Mouse (Mus musculus): ENCODE measurements around the gene E2f8.

Gene E2f8

GRCm38 (mm10) chr7:48881486-48881885 lies at the start of gene E2f8:
Gene E2f8, minus strand, starts transcription at chr7:48881596.
- in situ Hi-C loops (cut with MboI), result loop anchor here (10.0 kb wide), 1 partner anchor 127 kb away; no protein-coding TSS in a partner anchor

DNA sequence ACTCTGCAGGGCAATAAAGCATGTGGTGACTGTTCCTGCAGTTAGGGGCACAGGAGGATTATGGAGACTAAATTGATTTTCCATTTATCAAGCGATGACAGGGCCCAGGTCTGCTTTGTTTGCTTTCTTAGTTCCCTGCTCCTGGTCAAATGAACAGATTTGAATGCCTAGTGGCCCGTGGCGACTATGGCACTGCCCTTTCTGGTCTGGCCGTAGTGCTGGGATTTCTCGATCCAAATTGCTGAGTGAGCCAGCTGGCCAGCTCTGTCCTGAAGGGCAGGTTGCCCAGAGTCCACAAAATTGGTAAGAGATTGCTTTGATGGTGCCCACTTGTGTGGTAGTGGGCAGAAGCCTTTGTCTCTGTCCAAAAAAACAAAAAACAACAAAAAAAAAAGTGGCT lies 49.0 kb upstream of the E2f8 start:
- in situ Hi-C loops (cut with MboI), result no loop called here

- in situ Hi-C loops (cut with MboI), result no loop called here
Measured at GRCm38 (mm10) chr7:48928364-48928763, 47.0 kb upstream of the E2f8 start.

DNA sequence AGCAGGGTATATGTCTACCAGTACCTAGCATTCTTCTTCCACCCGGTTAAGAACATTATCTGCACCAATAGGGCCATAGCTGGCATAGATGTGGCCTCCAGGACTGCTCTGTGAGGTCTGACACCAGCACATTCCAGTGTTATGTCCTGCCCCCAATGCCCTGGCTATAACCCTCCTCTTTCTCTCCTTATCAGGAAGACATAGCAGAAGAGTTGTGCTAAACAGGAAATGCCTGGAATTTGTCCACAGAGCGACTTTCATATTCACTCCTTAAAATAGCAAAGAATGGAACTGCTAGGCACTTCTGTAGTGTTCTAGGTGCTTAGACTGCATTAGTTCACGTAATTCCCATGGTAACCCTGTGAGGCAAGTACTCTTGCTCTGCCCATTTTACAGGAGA lies 43.8 kb upstream of the E2f8 start:
- in situ Hi-C loops (cut with MboI), result no loop called here

- in situ Hi-C loops (cut with MboI), result no loop called here
Measured at GRCm38 (mm10) chr7:48923620-48924019, 42.2 kb upstream of the E2f8 start.

- in situ Hi-C loops (cut with MboI), result no loop called here
Measured at GRCm38 (mm10) chr7:48918389-48918788, 37.0 kb upstream of the E2f8 start.

GRCm38 (mm10) chr7:48917988-48918387 lies 36.6 kb upstream of the E2f8 start:
- in situ Hi-C loops (cut with MboI), result no loop called here

GRCm38 (mm10) chr7:48917463-48917862 lies 36.1 kb upstream of the E2f8 start:
- in situ Hi-C loops (cut with MboI), result no loop called here

- in situ Hi-C loops (cut with MboI), result no loop called here
Measured at GRCm38 (mm10) chr7:48914630-48915506, 33.5 kb upstream of the E2f8 start.

GRCm38 (mm10) chr7:48911146-48911545 lies 29.8 kb upstream of the E2f8 start:
- in situ Hi-C loops (cut with MboI), result no loop called here

- in situ Hi-C loops (cut with MboI), result no loop called here
Measured at GRCm38 (mm10) chr7:48910282-48910681, 28.9 kb upstream of the E2f8 start.

GRCm38 (mm10) chr7:48909342-48909671 lies 27.9 kb upstream of the E2f8 start:
- in situ Hi-C loops (cut with MboI), result no loop called here

DNA sequence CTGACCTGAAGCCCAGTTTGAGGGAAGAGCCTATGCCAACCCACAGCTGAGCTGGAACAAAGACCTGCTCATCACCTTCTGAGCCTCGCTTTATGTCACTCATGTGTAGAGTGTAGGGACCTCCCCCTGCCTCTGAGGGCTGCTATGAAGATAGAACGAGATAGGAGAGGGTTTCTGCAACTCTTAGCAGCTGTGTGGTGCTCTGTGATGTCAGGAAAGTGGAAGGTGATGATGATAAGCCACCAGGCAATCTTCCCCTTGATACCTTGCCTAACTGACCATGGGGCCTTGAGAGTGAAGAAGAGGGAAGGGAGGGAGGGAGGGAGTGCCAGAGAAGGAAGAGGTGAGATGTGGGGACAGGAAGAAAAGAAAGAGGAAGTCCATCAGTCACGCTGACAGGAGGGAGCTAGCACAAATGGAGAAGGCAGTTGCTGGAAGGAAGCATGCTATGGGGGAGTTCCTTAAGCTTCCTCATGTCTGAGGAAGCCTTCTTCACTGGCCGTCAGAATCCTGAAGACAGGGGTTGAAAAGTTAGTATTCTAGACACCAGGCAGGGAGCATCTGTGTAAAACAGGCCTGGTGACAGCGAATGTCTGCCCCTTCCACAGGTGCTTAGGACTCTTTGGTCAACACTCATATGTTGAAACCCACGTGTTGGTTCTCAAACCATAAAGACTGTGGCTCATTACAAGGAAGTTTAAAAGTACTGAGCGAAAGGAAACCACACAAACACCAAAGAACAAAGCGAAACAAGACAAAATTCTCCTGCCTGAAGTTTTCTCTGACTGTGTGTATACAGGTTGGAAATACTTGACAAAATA lies 27.3 kb upstream of the E2f8 start, which contains the start of gene Nav2:
Gene Nav2 (plus strand): TSS at position 196 of the 821 bp plus-strand sequence.
- in situ Hi-C loops (cut with MboI), result no loop called here

DNA sequence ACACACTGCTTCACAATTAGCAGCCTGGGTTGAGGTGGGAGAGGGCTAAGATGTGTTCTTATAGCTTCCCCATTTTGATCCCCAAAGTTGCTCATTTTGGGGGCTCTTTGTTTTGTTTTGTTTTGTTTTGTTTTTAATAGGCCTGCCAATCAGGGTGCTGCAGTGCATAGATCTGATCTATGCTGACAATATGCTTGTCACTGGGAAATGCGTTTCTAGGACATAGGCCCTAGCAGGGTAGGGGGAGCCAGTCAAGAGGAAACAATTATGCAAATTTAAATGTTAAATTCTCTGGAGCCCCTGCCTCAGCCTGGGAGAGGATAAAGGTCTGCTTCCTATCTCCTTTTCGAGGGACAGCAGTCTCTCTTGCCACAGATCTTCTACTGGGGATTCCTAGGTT lies 21.1 kb upstream of the E2f8 start:
- in situ Hi-C loops (cut with MboI), result no loop called here

DNA sequence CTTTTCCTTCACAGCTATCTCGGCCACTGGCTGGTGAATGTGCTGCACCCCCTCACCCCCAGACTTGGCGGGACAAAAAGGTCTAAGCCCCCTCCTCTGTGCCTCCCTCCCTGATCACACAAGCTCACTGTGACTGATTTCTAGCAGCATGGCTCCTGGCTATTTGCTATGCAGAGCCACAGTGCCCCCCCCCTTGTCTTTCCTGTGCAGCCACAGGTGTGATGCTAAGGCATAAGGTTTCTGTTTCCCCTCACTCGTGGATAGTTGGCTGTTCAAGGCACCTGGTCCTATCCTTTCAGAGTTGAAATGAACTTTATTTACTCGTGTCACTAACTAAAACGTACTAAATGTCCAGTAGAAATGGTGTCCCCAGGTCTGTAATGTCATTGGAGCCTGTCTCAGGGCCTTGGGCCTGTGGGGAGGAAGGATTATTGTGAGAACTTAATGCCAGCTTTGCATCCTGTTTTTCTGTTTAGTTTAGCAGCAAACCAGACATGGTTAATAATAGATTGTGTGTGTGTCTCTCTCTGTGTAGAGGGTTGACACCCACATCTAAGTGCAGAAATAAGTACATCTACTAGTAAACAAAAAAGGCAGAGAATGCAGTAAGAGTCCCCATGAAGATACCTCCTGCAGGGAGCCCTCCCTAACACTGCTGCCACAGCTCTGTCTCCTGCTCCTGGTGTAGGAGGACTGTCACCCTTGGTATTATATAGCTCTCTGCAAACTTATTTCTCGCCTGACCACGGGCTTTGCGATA lies 19.2 kb upstream of the E2f8 start:
- in situ Hi-C loops (cut with MboI), result no loop called here

- in situ Hi-C loops (cut with MboI), result no loop called here
Measured at GRCm38 (mm10) chr7:48898416-48898815, 17.0 kb upstream of the E2f8 start.

DNA sequence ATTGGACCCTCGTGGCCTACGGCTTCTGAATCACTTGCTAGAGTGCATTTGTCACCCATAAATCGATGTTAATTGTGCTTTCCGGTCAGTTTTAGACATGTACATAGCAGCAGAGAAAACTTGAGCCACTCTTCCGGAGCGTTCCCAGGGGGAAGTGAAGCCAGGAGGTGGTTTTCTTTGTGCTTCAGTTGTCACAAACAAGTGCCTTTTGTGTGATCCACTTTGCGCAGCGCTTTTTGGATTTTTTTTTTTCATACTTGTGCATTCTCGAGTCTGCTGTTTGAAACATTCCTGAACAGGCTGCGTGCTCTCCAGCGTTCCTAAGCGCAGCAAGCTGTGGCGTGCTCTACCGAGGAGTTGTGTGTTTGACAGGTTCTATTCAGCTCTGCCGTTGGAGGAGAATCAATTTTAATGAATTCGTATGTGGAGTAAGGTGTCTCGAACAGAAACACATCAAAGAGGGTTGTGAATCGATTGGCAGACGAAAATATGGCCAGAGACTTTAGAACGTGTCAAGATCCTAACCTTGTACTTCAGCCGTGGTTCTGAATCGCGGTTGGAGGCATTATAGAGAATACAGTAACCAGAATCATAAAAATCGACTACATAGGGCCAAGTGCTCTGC lies 16.3 kb upstream of the E2f8 start:
- in situ Hi-C loops (cut with MboI), result no loop called here

- in situ Hi-C loops (cut with MboI), result no loop called here
Measured at GRCm38 (mm10) chr7:48896051-48896450, 14.7 kb upstream of the E2f8 start.

GRCm38 (mm10) chr7:48895475-48895874 lies 14.1 kb upstream of the E2f8 start:
- in situ Hi-C loops (cut with MboI), result no loop called here

DNA sequence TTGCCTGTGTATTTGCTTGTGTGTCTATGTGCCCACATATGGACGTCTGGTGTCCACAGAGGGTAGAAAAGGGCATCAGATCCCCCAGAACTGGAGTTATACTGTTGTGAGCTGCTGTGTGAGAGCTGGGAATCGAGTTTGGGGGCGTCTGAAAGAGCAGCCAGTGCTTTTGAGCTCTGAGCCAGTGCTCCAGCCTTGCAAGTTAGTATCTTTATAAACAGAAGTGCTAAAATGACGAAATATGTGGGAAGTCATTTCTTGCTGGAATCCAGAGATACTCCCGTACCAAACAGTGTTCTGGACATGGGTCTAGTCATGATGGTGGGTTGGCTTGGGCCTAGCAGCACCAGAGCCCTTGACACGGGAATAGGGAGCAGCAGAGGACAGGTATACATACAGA lies 13.4 kb upstream of the E2f8 start:
- in situ Hi-C loops (cut with MboI), result no loop called here

DNA sequence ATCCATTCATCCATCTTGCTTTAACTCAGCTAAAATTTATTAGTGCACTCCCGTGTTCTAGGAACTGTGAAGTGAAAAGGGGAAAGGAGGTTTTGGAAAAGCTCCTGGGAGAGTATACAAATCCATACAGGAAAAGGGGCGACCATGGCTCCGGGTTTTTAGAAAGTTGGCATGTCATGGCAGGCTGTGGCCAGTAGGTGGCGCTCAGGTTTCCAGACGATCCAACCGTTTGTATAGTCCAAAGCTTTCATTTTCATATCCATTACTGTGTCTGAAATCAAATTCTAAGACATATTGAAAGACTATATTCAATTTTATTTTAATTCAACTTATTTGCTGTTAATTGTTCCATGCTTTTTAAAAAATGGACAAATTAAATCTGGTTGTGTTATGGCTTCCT lies 12.8 kb upstream of the E2f8 start:
- in situ Hi-C loops (cut with MboI), result no loop called here

DNA sequence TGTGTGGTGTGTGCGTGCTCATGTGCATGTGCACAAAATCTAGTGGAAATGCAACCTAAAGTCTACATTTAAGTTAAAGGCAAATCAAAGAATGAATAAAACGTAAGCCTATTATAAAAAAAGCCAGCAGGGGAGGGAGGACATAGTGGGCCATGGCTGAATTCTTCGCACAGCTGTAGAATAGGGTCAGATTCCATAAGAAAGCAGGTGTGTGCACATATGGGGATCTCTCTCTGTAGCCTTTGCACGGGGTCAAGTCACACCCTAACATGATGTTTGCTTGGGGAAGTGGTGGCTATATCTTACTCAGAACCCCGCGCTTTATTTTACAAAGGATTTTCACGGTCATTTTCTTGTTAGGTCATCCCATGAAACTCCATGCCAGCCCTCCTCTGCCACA lies 11.7 kb upstream of the E2f8 start:
- in situ Hi-C loops (cut with MboI), result no loop called here
